Mouse (Mus musculus) hindbrain, embryonic 14.5 days (tissue): ENCODE measurements at regions not wholly inside any gene's neighbourhood (a gene's known extent, or its start where the extent isn't known, plus 50 kb on each side); places are given as distances from the start of the nearest gene placed in this dataset.

Experiments used
- ATAC-seq: fragments of 200-750 bp; cut with Nextera tagmentation; 2 replicates; pipeline ENCODE4 v1.8.0; 2017; ENCODE audit warnings: moderate number of reproducible peaks, mild to moderate bottlenecking, moderate TSS enrichment, moderate library complexity; ENCODE audit not compliant: low FRiP score
- DNase-seq: peaks from one replicate; pipeline ENCODE4 v3.0.0-alpha.2; 2015; ENCODE audit warnings: low spot score
- H3K27ac ChIP-seq: fragments of 300-500 bp; sonication (generic); 2 replicates; pipeline ENCODE4 v1.5.1; 2014; ENCODE audit warnings: mild to moderate bottlenecking, moderate library complexity
- H3K27me3 ChIP-seq: fragments of 300-500 bp; sonication (generic); 2 replicates; pipeline ENCODE4 v1.6.1; 2014; ENCODE audit warnings: mild to moderate bottlenecking, low read length, mixed read lengths; ENCODE audit not compliant: control insufficient read depth, insufficient read depth
- H3K36me3 ChIP-seq: fragments of 300-500 bp; sonication (generic); replicated peaks from 2 replicates; pipeline ENCODE4 v1.6.1; 2014; ENCODE audit not compliant: control insufficient read depth, insufficient read depth
- H3K4me1 ChIP-seq: fragments of 300-500 bp; sonication (generic); replicated peaks from 2 replicates; pipeline ENCODE4 v1.6.1; 2014; ENCODE audit warnings: antibody characterized with exemption, low read length, mixed read lengths; ENCODE audit not compliant: control insufficient read depth, insufficient read depth
- H3K4me2 ChIP-seq: fragments of 300-500 bp; sonication (generic); replicated peaks from 2 replicates; pipeline ENCODE4 v1.6.1; 2014; ENCODE audit warnings: mild to moderate bottlenecking, moderate library complexity
- H3K4me3 ChIP-seq: fragments of 300-500 bp; sonication (generic); replicated peaks from 2 replicates; pipeline ENCODE4 v1.5.1; 2014; ENCODE audit warnings: mild to moderate bottlenecking, low read length
- H3K9ac ChIP-seq: fragments of 300-500 bp; sonication (generic); 2 replicates; pipeline ENCODE4 v1.6.1; 2014
- H3K9me3 ChIP-seq: fragments of 300-500 bp; sonication (generic); 2 replicates; pipeline ENCODE4 v1.6.1; 2016; ENCODE audit warnings: low read length; ENCODE audit not compliant: control insufficient read depth
- WGBS: fragments of 180-500 bp; shearing (Covaris S2); extraction: QIAGEN DNeasy Blood & Tissue Kit; methylation state at CpG from one replicate; pipeline ENCODE4 v1.1.7; 2014; 5-methylcytosine and 5-hydroxymethylcytosine counted together

DNA sequence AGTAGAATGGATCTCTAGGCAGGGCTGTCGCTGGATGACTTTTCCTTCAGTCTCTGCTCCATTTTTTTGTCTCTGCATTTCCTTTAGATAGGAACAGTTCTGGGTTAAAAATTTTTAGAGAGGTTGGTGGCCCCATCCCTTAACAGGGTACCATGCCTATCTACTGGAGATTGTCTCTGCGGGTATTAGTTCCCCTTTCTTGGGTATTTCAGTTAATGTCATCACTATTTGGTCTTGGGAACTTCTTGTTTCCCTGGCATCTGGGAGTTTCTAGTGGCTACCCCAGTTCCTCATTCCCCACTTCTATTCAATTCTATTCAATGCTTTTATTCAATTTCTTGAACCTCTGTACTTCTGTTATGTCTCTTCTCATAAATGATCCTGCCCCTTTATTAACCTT, 3016.3 kb downstream of the Gm37988 start:
- DNase-seq: no peak

More for the DNA sequence above, 3016.3 kb downstream of the Gm37988 start:
- no peak for ATAC-seq
- no peak overlapping the region for H3K27ac ChIP-seq
- H3K4me2 ChIP-seq: no peak overlapping the region
- H3K9ac ChIP-seq: no peak overlapping the region
- no peak overlapping the region for H3K4me3 ChIP-seq
- no peaks in the 10 kb centered on the region for H3K4me1 ChIP-seq
- no peaks in the 10 kb centered on the region for H3K27me3 ChIP-seq
- H3K36me3 ChIP-seq: no peaks in the 10 kb centered on the region
- H3K9me3 ChIP-seq: no peaks in the 10 kb centered on the region
- 97% methylated on average over 2 of the region's 2 CpGs for WGBS
